ENCODE assay signal across 8 mouse cellular contexts in genomic region chr4:106317179-106318055, GRCm38 (mm10). TPM values are rescaled to one million over a fixed set of nuclear protein-coding genes. Genes with fewer than 3 reads are reported as not detected.
A peak's percentile ranks its signal among the peaks of the same experiment; 100 is the strongest.
DNase-seq lines count a peak whose midpoint lies in the region; ATAC-seq and TF ChIP-seq lines count a peak whose summit lies in the region.

No protein-coding gene starts in this region.

- DNase-seq in frontal cortex, postnatal 10 days (ENCODE audit: low spot score in 2 of 2): no peak
- DNase-seq in thymus, adult 2 months: no peak
- no peak for DNase-seq in thymus, adult 18-20 months
- DNase-seq in ovary, postnatal 36 days (ENCODE audit: low spot score): no peak

- WGBS in thymus, adult 2 months: 59% methylated on average over 19 of the region's 19 CpGs
- WGBS in intestine, embryonic 15.5 days: 14% methylated on average over 19 of the region's 19 CpGs
- 17% methylated on average over 19 of the region's 19 CpGs for WGBS in midbrain, embryonic 16.5 days

- no peak for TF ChIP-seq POLR2A in thymus, adult 2 months (IDR thresholded peaks at IDR 0.05; ENCODE audit: control insufficient read depth, extremely low read depth, insufficient read depth, low read length, poor library complexity)

- TF ChIP-seq CTCF in thymus, adult 2 months (IDR thresholded peaks at IDR 0.05; ENCODE audit: borderline replicate concordance, control insufficient read depth, extremely low read depth, insufficient read depth, low read length, poor library complexity): no peak

- no peak overlapping the region for H3K27ac ChIP-seq in thymus, adult 2 months (ENCODE audit: control insufficient read depth, insufficient read depth, low read length)
- 0 out of 2 replicates have a peak overlapping the region, but pooled peaks have one; percentile 87 for H3K27ac ChIP-seq in intestine, embryonic 15.5 days
- H3K27ac ChIP-seq in midbrain, embryonic 16.5 days (ENCODE audit: low read length): peak overlapping the region; percentile 93; the same call in 1 of the 2 replicates

- peaks cover 25% of the 10 kb centered on the region for H3K4me1 ChIP-seq in thymus, adult 2 months (replicated peaks; ENCODE audit: control insufficient read depth, insufficient read depth, low read length)
- peaks cover 83% of the 10 kb centered on the region for H3K4me1 ChIP-seq in erythroblast, embryonic 14.5 days (ENCODE audit: control insufficient read depth)
- H3K4me1 ChIP-seq in intestine, embryonic 15.5 days (replicated peaks): peaks cover 10% of the 10 kb centered on the region; the same call in 1 of the 2 replicates
- H3K4me1 ChIP-seq in midbrain, embryonic 16.5 days (ENCODE audit: control insufficient read depth, insufficient read depth, low read length): peaks cover 30% of the 10 kb centered on the region

- ATAC-seq in frontal cortex, adult (ENCODE audit: low TSS enrichment): 0 out of 2 replicates have a peak, but pooled peaks have one; percentile 9
- ATAC-seq in intestine, embryonic 15.5 days: 0 out of 2 replicates have a peak, but pooled peaks have one; percentile 16
- no peak for ATAC-seq in midbrain, embryonic 16.5 days

- H3K9ac ChIP-seq in intestine, embryonic 15.5 days: peak overlapping the region; percentile 90
- H3K9ac ChIP-seq in midbrain, embryonic 16.5 days (ENCODE audit: low read depth, low read length): peak overlapping the region; percentile 98

- H3K36me3 ChIP-seq in thymus, adult 2 months (ENCODE audit: control insufficient read depth, insufficient read depth, low read length): no peaks in the 10 kb centered on the region
- peaks cover 35% of the 10 kb centered on the region for H3K36me3 ChIP-seq in erythroblast, embryonic 14.5 days (ENCODE audit: control insufficient read depth)
- no peaks in the 10 kb centered on the region for H3K36me3 ChIP-seq in intestine, embryonic 15.5 days
- no peaks in the 10 kb centered on the region for H3K36me3 ChIP-seq in midbrain, embryonic 16.5 days (ENCODE audit: control insufficient read depth, insufficient read depth, low read length)

- peak overlapping the region; percentile 83 for H3K4me2 ChIP-seq in intestine, embryonic 15.5 days (replicated peaks)
- peak overlapping the region; percentile 82 for H3K4me2 ChIP-seq in midbrain, embryonic 16.5 days (ENCODE audit: low read length)

- H3K9me3 ChIP-seq in erythroblast, embryonic 14.5 days (ENCODE audit: control insufficient read depth, low read length): no peaks in the 10 kb centered on the region
- H3K9me3 ChIP-seq in intestine, embryonic 15.5 days: no peaks in the 10 kb centered on the region
- H3K9me3 ChIP-seq in midbrain, embryonic 16.5 days (replicated peaks; ENCODE audit: control insufficient read depth, low read length, poor library complexity, severe bottlenecking): no peaks in the 10 kb centered on the region

- peak overlapping the region; percentile 87 for H3K4me3 ChIP-seq in thymus, adult 2 months (ENCODE audit: control insufficient read depth, insufficient read depth, low read length)
- H3K4me3 ChIP-seq in erythroblast, embryonic 14.5 days (replicated peaks): peak overlapping the region; percentile 100
- peak overlapping the region; percentile 70 for H3K4me3 ChIP-seq in intestine, embryonic 15.5 days (replicated peaks)
- H3K4me3 ChIP-seq in midbrain, embryonic 16.5 days (ENCODE audit: low read depth, low read length): peak overlapping the region; percentile 94

- H3K27me3 ChIP-seq in thymus, adult 2 months (ENCODE audit: control insufficient read depth, insufficient read depth, low read length): no peaks in the 10 kb centered on the region
- H3K27me3 ChIP-seq in erythroblast, embryonic 14.5 days (ENCODE audit: control insufficient read depth): no peaks in the 10 kb centered on the region
- no peaks in the 10 kb centered on the region for H3K27me3 ChIP-seq in intestine, embryonic 15.5 days (replicated peaks)
- no peaks in the 10 kb centered on the region for H3K27me3 ChIP-seq in midbrain, embryonic 16.5 days (ENCODE audit: control insufficient read depth, insufficient read depth, low read depth, low read length)

RNA-seq across cellular contexts. Expression of gene Usp24, which starts 1.4 kb away (rescaled TPM):
- 22.6 and 26.5 TPM in 2 replicates for polyA plus RNA-seq in thymus, adult 2 months (2012; rRNA removed)
- 1.2 TPM in 2 replicates for polyA plus RNA-seq in erythroblast, embryonic 14.5 days (2012)
- 7.1 and 7.5 TPM in 2 replicates for polyA plus RNA-seq in intestine, embryonic 15.5 days (2015; fragmentation: Nextera tagmentation; extraction: Ambion mirVana)
- polyA plus RNA-seq in midbrain, embryonic 16.5 days (2015; fragmentation: Nextera tagmentation; extraction: Ambion mirVana): 7.6 and 8.5 TPM in 2 replicates
